Mouse (Mus musculus) regulatory T cell (primary cell): ENCODE results near the gene Otud7a.

Source experiments
- in situ Hi-C: fragments of 300-600 bp; cut with MboI, MseI; formaldehyde crosslinking; loops from one replicate; pipeline ENCODE4 v1.15.1; 2025; ENCODE audit warnings: high pct_unique_total_duplicates

The Otud7a gene

GRCm38 (mm10) chr7:63558918-63559317, 114.4 kb downstream of the Otud7a start:
- in situ Hi-C loops: no loop called here

DNA sequence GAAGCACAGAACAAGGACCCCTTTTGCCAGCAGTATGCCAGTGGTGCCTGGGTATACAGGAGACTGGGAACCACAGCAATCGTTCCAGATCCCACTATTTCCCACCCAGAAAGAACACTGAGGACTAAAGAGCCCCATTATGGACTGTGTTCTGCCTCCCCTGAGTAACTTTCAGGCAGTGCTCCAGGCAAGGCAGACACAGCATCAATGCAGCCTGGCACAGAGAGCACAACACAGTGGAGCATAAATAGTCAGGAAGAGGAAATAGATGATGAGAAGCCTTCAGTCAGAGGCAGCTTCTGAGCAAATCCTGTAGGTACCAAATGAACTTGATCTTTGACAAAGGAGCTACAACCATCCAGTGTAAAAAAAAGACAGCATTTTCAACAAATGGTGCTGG, 115.1 kb downstream of the Otud7a start:
- in situ Hi-C loops: no loop called here

DNA sequence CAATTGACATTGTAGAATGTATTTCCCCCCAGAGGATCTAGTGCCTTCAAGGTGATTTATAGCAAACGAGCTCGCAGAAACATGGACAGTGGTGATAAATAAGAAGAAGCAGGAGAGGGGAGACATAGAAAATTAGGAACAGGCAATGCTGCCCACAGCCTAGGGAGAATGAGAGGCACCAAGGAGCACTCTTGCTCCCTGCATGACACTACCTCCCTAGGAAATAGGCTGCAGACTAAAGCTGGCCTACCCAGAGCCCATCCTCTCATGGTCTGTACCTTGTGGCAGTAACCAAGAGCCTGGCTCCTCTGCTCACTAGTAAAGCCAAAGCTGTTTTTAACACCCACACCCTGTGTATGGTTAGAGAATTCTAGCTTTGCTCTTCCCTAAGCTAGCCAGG, 138.8 kb downstream of the Otud7a start:
- in situ Hi-C loops: no loop called here

DNA sequence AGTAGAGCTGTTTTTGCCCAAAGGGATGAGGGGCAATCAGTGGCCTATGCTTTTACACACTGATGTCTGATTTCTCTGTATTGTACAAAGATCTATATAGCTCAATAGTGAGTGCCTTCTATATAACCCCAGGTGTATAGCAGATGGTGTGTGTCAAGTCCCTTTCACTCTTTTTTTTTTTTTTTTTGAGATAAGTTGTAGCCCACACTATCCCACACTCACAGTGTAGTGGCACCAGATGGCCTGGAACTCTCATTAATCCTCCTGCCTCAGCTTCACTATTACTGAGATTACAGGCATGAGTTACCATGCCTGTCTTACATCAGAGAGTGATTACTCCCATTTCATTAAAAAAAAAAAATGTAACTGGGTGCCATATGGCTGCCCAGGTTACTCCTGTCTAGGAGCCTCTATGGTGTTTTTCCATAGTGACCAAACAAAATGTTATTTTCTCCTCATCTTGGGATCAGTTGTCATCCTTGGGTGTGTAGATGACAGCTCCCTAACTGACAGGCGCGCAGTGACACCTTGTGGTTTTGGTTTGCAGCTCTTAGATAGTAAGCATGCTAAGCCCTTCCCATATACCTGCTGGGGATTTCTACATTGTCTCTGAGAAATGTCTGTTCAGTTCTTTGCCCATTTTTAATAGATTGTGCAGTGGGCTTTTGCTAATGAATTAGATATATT, 141.8 kb downstream of the Otud7a start:
- in situ Hi-C loops: no loop called here

DNA sequence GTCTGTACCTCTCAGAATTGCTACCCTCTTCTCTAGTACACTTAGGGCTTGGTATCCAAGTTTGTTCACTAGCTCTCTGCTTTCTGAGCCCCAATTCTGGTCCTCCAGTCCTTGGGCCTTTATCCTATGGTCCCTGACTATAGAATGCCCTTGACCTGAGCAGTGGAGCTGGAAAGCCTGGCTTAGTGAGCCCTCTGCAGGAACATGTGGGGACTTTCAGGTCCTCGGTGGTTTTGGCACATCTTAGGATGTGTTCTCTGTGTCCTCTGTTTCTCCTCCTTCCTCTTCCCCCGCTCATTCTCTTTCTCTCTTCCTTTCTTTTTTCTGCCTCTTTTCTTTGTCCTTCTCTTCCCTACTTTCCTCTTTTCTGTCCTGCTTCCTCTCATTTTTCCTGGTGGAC, 145.8 kb downstream of the Otud7a start:
- in situ Hi-C loops: no loop called here

DNA sequence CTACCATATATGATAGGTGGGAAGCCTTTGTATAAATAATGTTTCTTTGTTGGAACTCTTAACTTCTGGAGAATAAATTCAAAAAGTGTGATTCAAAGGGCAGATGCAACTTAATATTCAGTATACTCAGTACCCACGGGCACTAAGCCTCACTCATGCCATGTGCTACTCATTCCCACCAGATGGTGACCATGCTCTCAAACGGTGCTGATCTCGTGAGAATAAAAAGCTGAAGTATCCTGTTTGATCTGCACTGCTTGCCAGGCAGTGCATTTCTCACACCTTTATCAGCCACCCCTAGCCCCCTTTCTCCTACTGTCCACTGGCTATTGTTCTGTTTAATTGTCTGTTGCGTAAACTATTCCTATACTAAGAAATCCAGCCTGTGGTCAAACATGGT, 146.8 kb downstream of the Otud7a start:
- in situ Hi-C loops: no loop called here

DNA sequence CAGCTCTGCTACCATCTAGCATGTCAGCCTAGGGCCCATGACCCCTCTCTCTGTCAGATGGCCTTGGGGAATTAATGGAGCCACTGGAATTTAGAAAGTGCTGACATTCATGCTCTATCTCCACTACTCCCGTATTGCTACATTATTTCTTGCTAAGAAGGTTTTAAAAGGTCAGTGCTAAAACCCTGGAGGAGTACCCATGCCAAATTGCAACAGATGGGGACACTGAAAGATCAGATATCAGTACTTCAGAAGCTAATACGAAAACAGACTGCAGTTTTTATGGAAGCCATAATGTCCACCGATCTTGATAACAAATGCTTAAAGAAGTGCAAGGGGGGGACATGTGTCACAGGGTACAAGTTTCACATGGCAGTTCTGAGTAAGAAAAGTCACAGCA, 147.5 kb downstream of the Otud7a start:
- in situ Hi-C loops: no loop called here

GRCm38 (mm10) chr7:63604827-63605226, 160.3 kb downstream of the Otud7a start:
- in situ Hi-C loops: no loop called here

DNA sequence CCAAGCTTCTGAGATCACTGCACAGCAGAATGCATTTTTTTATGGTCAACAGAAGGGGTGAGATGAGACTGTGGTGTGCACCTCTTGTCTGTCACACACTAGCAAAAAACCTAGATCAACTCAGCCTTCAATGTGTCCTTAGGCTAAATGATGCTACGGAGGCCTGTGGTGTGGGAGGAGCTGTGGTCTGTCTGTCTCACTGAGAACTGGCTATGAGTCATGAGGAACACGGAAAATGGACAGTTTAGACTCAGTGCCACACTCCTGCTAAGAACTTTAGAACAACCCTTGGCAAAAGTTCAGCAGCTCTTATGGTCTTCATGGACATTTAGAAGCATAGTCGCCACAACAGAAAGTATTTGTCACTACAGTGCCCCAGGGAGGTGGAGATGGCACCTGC, 172.5 kb downstream of the Otud7a start:
- in situ Hi-C loops: no loop called here

- in situ Hi-C loops: no loop called here
Observed at GRCm38 (mm10) chr7:63620776-63621340, 176.3 kb downstream of the Otud7a start.

GRCm38 (mm10) chr7:63637651-63638050, 193.1 kb downstream of the Otud7a start:
- in situ Hi-C loops: no loop called here

DNA sequence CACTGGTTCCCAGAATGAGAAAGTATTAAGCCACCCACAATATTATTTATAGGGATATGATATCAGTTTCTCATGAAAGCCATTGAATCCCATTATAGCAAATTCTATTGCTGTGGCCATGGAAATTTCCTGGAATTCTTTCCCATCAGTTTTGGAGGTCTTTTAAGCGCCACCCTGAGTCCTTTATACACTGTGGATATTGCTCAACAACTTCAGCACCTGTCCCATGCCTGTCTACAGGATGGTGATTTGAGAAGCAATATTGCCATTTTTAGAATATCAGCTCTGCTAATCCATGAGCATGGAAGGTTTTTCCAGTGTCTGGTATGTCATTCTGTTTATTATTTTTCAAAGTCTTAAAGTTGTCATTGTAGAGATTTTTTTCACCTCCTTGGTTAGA, 199.5 kb downstream of the Otud7a start:
- in situ Hi-C loops: no loop called here

DNA sequence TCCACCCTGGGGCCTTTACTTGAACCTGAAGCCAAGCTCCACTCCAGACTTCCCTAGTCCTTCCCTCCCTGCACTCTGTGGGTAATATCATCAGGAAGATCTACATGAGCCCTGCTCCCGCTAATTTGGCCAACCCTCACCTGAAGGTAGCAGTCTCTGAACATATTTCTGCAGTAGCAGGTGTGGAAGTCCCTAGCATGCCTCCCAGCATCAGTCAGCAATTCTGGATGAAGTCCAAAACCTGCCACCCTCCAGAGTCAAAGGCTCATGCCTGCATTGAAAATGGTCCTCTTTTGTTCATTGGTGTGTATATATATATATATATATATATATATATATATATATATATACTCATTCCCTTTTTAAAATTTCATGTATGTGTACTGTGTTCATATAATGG, 202.6 kb downstream of the Otud7a start:
- in situ Hi-C loops: no loop called here

- in situ Hi-C loops: loop anchor here (25.0 kb wide), 1 partner anchor 748 kb away; no protein-coding TSS in a partner anchor
Observed at GRCm38 (mm10) chr7:63660261-63660660, 215.7 kb downstream of the Otud7a start.

DNA sequence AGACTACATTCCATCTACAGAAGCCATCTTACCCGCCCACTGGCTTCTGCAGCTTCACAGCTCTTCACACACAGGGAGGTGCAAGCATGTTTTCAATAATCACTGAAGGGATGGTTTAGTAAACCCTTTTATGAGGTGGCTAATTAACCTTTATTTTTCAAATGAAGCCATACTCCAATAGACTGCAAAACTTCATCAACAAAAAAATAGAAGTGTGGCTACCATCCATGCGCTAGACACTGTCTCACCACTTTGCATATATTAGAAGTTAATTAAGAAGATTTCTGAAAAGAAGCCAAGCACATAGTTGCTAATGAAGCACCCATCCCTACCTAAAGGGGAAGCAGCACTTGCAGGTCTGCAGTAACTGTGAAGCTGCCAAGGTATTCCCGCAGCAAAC, 218.2 kb downstream of the Otud7a start:
- in situ Hi-C loops: loop anchor here (25.0 kb wide), 1 partner anchor 750 kb away; no protein-coding TSS in a partner anchor

GRCm38 (mm10) chr7:63665496-63665895, 220.9 kb downstream of the Otud7a start:
- in situ Hi-C loops: loop anchor here (25.0 kb wide), 1 partner anchor 753 kb away; no protein-coding TSS in a partner anchor

- in situ Hi-C loops: loop anchor here (25.0 kb wide), 1 partner anchor 756 kb away; no protein-coding TSS in a partner anchor
Observed at GRCm38 (mm10) chr7:63667986-63668741, 223.6 kb downstream of the Otud7a start.

DNA sequence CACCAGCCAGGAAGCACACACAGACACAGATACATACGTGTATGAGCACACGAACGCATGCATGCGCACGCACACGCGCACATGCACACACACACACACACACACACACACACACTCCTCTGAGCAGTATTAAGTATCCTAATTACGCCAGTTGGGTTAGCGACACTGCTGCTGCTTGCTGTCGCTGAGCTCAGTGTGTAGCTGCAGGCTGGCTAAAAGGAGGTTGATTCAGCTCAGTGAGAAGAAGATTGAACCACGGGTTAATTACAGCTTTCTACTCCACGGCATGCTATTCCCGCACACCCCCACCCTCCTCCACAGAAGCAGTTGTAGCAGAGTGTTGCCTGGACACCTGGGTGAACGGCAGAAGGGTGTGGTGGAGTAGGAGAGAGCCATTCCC, 224.4 kb downstream of the Otud7a start:
- in situ Hi-C loops: loop anchor here (25.0 kb wide), 1 partner anchor 757 kb away; no protein-coding TSS in a partner anchor

- in situ Hi-C loops: loop anchor here (25.0 kb wide), 1 partner anchor 759 kb away; no protein-coding TSS in a partner anchor
Observed at GRCm38 (mm10) chr7:63670911-63671310, 226.4 kb downstream of the Otud7a start.

GRCm38 (mm10) chr7:63671904-63672303, 227.4 kb downstream of the Otud7a start:
- in situ Hi-C loops: loop anchor here (25.0 kb wide), 1 partner anchor 760 kb away; no protein-coding TSS in a partner anchor

DNA sequence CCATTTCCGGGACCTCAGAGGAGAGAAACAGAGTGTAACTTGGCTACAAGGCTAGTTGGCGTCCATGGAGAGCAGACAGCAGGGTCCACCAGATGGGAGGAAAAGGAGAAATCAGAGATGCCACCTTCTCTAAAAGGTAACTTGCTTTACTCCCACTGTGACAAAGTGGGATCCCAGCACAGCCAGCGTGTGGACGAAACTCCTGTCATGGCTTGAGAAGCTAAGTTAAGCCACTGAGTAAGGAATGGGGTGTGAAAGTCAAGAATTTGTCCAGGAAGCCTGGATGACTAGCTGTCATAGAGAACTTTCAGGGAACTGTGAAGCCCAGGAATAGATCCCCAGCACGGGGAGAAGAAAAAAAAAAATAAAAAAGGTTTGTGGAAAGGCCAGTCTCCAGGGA, 232.1 kb downstream of the Otud7a start:
- in situ Hi-C loops: loop anchor here (5.0 kb wide), 1 partner anchor 354 kb away; no protein-coding TSS in a partner anchor

DNA sequence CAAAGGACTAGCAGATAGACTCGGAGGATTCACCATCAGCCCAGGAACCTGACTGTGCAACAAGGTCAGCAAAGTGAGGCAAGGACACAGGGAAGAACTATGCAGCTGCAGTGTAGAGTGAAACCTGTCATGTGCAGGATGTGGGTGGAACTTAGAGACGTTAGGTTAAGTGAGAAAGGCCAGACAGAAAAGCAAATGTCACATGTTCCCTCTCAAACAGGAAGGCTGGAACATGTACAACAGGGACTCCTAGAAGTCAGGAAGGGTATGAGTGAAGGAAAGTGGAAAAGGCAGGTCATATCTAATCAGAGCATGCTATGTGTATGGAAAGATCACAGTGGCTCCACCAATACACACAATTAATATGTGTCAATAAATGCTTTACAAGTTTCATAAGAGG, 232.6 kb downstream of the Otud7a start:
- in situ Hi-C loops: loop anchor here (5.0 kb wide), 1 partner anchor 355 kb away; no protein-coding TSS in a partner anchor
